Mouse (Mus musculus) forebrain, embryonic 11.5 days (tissue): ENCODE results near the gene Tcf12. TPM values are rescaled to one million over a fixed set of nuclear protein-coding genes. Genes with fewer than 3 reads are reported as not detected.

Experiments used
- ATAC-seq: fragments of 200-750 bp; cut with Nextera tagmentation; replicated peaks from 2 replicates; pipeline ENCODE4 v1.8.0; 2017; ENCODE audit warnings: moderate TSS enrichment; ENCODE audit not compliant: low FRiP score
- DNase-seq: peaks from one replicate; pipeline ENCODE4 v3.0.0-alpha.2; 2017; ENCODE audit warnings: low spot score
- H3K27ac ChIP-seq: fragments of 300-500 bp; sonication (generic); 2 replicates; pipeline ENCODE4 v1.5.1; 2014; ENCODE audit warnings: low read depth, low read length
- H3K27me3 ChIP-seq: fragments of 300-500 bp; sonication (generic); 2 replicates; pipeline ENCODE4 v1.6.1; 2014; ENCODE audit warnings: mild to moderate bottlenecking, low read length, mixed read lengths; ENCODE audit not compliant: control insufficient read depth, insufficient read depth
- H3K36me3 ChIP-seq: fragments of 300-500 bp; sonication (generic); 2 replicates; pipeline ENCODE4 v1.6.1; 2014; ENCODE audit warnings: mild to moderate bottlenecking, low read length, moderate library complexity, mixed read lengths; ENCODE audit not compliant: control insufficient read depth, insufficient read depth
- H3K4me1 ChIP-seq: fragments of 300-500 bp; sonication (generic); replicated peaks from 2 replicates; pipeline ENCODE4 v1.6.1; 2014; ENCODE audit warnings: low read length, mixed read lengths; ENCODE audit not compliant: control insufficient read depth, insufficient read depth
- H3K4me2 ChIP-seq: fragments of 300-500 bp; sonication (generic); 2 replicates; pipeline ENCODE4 v1.6.1; 2014; ENCODE audit warnings: low read depth, mild to moderate bottlenecking, low read length, moderate library complexity, mixed read lengths; ENCODE audit not compliant: severe bottlenecking
- H3K4me3 ChIP-seq: fragments of 300-500 bp; sonication (generic); 2 replicates; pipeline ENCODE4 v1.5.1; 2014; ENCODE audit warnings: low read depth, low read length
- H3K9ac ChIP-seq: fragments of 300-500 bp; sonication (generic); 2 replicates; pipeline ENCODE4 v1.6.1; 2014; ENCODE audit warnings: low read length
- H3K9me3 ChIP-seq: fragments of 300-500 bp; sonication (generic); 2 replicates; pipeline ENCODE4 v1.6.1; 2016; ENCODE audit warnings: low read length, mixed read lengths; ENCODE audit not compliant: control insufficient read depth
- WGBS: fragments of 180-500 bp; shearing (Covaris S2); extraction: QIAGEN DNeasy Blood & Tissue Kit; methylation state at CpG from one replicate; pipeline ENCODE4 v1.1.7; 2014; 5-methylcytosine and 5-hydroxymethylcytosine counted together
- polyA plus RNA-seq: library from polyadenylated mRNA; unstranded; fragments of >200 nt; fragmentation: Nextera tagmentation; extraction: Ambion mirVana; gene quantifications from 2 replicates; pipeline ENCODE4 v1.2.1, GENCODE M21; 2014

Gene Tcf12
- polyA plus RNA-seq, 1 experiment from 2014 or later: 127 TPM

DNA sequence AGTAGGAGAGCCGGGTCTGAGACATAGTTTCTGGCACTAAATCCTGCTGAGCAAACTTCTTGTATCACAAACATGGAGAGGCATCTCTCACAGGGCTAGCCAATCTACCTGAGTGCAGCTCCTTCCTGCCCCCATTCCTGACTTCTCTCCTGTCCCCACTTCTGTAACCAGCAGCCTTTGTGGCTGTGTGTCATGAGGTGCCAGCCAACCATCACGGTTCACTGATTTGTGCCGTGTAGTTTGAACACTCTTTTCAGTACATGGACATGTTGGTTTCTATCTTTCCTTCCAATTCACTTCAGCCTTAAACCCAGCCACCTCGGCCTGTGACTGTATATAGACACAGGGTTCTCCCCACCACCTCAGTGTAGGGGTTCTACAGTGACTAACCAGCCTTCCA, 280.7 kb downstream of the Tcf12 start:
- H3K4me1 ChIP-seq: peaks cover 11% of the 10 kb centered on the region; the same call in 1 of the 2 replicates
- 82% methylated on average over 4 of the region's 4 CpGs for WGBS

DNA sequence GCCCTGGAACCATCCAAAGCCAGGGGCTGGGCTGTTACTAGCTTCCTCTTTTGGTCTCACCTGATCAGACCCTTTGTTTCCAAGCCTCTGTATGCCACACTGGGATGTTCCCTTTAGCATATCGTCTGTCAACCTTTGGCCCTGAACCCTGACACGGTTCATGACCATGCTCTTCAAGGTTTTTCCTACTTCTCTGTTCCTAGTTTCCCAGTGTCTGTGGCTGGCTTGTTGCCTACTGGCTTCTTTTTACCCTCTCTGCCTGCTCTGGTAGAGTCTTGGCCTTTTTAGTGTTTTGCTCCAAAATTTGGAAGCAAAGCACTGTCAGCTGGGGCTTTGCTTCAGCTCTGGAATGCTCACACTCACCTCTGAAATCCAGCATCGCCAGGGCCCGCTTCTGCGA, 281.3 kb downstream of the Tcf12 start:
- peaks cover 10% of the 10 kb centered on the region; the same call in 1 of the 2 replicates for H3K4me1 ChIP-seq

More for the DNA sequence above, 280.7 kb downstream of the Tcf12 start:
- Histone ChIP-seq H3K4me2 (no peak overlapping the region), H3K27ac (no peak overlapping the region), H3K9ac (no peak overlapping the region), H3K9me3 (no peaks in the 10 kb centered on the region), H3K4me3 (no peak overlapping the region), H3K36me3 (no peaks in the 10 kb centered on the region), H3K27me3 (0 out of 2 replicates have a peak, but pooled peaks cover 2% of the 10 kb centered on the region)
- ATAC-seq (no peak), DNase-seq (no peak)

DNA sequence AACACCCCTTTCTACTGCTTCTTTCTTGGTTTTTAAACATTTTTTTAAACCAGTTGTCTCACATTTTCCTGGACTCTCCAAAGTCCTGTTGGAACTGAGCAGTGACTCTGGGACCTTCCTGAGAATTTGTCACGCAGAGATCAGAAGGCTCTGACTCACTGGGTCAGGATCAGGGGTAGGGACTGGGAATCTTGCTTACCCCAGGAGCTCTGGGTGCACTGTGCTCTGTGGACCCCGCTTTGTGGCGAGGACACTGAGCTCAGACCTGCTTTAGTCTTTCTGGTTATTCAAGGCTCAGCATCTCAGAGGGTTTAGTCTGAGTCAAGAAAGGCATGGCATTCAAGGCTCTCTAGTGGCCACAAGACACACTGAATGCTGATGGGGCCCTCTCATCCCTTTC, 281.9 kb downstream of the Tcf12 start:
- DNase-seq: no peak
- Histone ChIP-seq H3K4me1 (peaks cover 4% of the 10 kb centered on the region; the same call in 1 of the 2 replicates), H3K27ac (no peak overlapping the region), H3K9ac (no peak overlapping the region), H3K27me3 (0 out of 2 replicates have a peak, but pooled peaks cover 2% of the 10 kb centered on the region), H3K36me3 (no peaks in the 10 kb centered on the region), H3K4me3 (no peak overlapping the region), H3K4me2 (no peak overlapping the region), H3K9me3 (no peaks in the 10 kb centered on the region)
- WGBS: 88% methylated on average over 3 of the region's 3 CpGs
- ATAC-seq: no peak

More for the DNA sequence above, 281.3 kb downstream of the Tcf12 start:
- DNase-seq (no peak), ATAC-seq (no peak)
- Histone ChIP-seq H3K9me3 (no peaks in the 10 kb centered on the region), H3K9ac (no peak overlapping the region), H3K36me3 (no peaks in the 10 kb centered on the region), H3K4me2 (no peak overlapping the region), H3K27me3 (0 out of 2 replicates have a peak, but pooled peaks cover 2% of the 10 kb centered on the region), H3K27ac (no peak overlapping the region), H3K4me3 (no peak overlapping the region)
- 90% methylated on average over 5 of the region's 5 CpGs for WGBS

- no peak overlapping the region for H3K9ac ChIP-seq
Observed at GRCm38 (mm10) chr9:71829137-71829536, 282.5 kb downstream of the Tcf12 start.

DNA sequence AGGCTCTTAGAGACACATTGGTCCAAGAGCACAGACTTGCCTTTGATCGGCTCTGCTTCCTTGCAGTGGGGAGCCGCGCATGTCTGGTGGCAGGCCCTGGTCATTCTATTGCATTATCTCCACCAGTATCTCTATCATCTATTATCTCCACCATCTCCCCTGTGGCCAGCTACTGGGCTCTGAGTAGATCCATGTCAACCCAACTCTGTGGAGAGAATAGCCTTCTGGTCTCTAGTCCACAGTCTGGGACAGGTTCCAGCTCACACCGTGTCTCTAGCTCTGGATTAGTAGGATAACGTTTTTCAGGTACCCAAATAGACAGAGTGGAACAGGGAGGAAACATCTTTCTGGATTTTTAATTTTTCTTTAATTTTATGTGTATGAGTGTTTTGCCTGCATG, 284.3 kb downstream of the Tcf12 start:
- Histone ChIP-seq H3K9me3 (no peaks in the 10 kb centered on the region), H3K27me3 (no peaks in the 10 kb centered on the region), H3K4me1 (peaks cover 4% of the 10 kb centered on the region; the same call in 1 of the 2 replicates), H3K36me3 (no peaks in the 10 kb centered on the region), H3K4me2 (no peak overlapping the region), H3K4me3 (no peak overlapping the region), H3K27ac (no peak overlapping the region), H3K9ac (no peak overlapping the region)
- DNase-seq (no peak), ATAC-seq (no peak)
- WGBS: 95% methylated on average over 5 of the region's 5 CpGs

More at GRCm38 (mm10) chr9:71829137-71829536, 282.5 kb downstream of the Tcf12 start:
- peaks cover 4% of the 10 kb centered on the region; the same call in 1 of the 2 replicates for H3K4me1 ChIP-seq
- H3K4me3 ChIP-seq: no peak overlapping the region
- ATAC-seq (no peak), DNase-seq (no peak)
- no peak overlapping the region for H3K27ac ChIP-seq
- H3K27me3 ChIP-seq: 0 out of 2 replicates have a peak, but pooled peaks cover 2% of the 10 kb centered on the region
- H3K9me3 ChIP-seq: no peaks in the 10 kb centered on the region
- 72% methylated on average over 6 of the region's 6 CpGs for WGBS
- H3K4me2 ChIP-seq: no peak overlapping the region
- H3K36me3 ChIP-seq: no peaks in the 10 kb centered on the region

- no peak overlapping the region for H3K4me3 ChIP-seq
- no peaks in the 10 kb centered on the region for H3K9me3 ChIP-seq
- H3K36me3 ChIP-seq: no peaks in the 10 kb centered on the region
- no peak overlapping the region for H3K9ac ChIP-seq
- DNase-seq (no peak), ATAC-seq (no peak)
- H3K4me2 ChIP-seq: no peak overlapping the region
- H3K27me3 ChIP-seq: no peaks in the 10 kb centered on the region
- 84% methylated on average over 12 of the region's 12 CpGs for WGBS
- H3K27ac ChIP-seq: no peak overlapping the region
- no peaks in the 10 kb centered on the region for H3K4me1 ChIP-seq
Observed at GRCm38 (mm10) chr9:71826040-71826525, 285.6 kb downstream of the Tcf12 start.

DNA sequence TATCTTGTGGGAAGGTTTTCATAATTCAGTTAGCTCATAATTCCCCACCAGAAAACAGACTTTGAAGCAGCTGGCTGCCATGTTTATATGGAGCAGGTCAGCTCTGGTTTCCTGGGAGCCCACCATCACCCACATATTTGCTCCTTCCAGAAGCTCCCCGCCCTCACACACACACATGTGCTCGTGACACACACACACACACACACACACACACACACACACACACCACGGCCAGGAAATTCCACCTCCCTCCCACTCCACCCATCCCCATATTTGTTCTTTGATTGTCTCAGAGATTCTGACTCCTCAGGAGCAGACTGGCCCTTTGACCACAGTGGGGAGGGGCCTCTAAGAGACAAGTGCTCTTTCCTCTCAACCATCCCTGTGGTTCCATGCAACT, 289.7 kb downstream of the Tcf12 start:
- Histone ChIP-seq H3K36me3 (no peaks in the 10 kb centered on the region), H3K4me3 (no peak overlapping the region), H3K27ac (no peak overlapping the region), H3K9me3 (no peaks in the 10 kb centered on the region), H3K9ac (no peak overlapping the region), H3K4me2 (no peak overlapping the region), H3K27me3 (no peaks in the 10 kb centered on the region), H3K4me1 (no peaks in the 10 kb centered on the region)
- DNase-seq (no peak), ATAC-seq (no peak)
- WGBS: 73% methylated on average over 3 of the region's 3 CpGs

DNA sequence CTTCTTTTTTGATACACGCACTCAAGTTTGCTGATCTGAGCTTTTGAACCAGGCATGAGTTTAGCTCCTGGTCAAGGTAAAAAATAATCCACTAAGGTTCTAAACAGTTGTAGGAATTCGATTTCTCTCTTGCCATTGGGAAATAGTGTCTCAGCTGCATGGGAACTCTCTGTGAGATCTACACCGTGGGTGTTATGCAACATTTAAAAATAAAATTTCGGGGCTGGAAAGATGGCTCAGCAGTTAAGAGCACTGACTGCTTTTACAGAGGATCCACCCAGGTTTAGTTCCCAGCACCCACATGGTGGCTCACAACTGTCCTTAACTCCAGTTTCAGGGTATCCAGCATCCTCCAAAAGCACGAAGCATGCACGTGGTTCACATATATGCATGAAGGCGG, 293.2 kb downstream of the Tcf12 start:
- 92% methylated on average over 7 of the region's 7 CpGs for WGBS
- Histone ChIP-seq H3K27ac (no peak overlapping the region), H3K9me3 (no peaks in the 10 kb centered on the region), H3K9ac (no peak overlapping the region), H3K4me2 (no peak overlapping the region), H3K4me1 (no peaks in the 10 kb centered on the region), H3K4me3 (no peak overlapping the region), H3K36me3 (no peaks in the 10 kb centered on the region), H3K27me3 (no peaks in the 10 kb centered on the region)
- ATAC-seq (no peak), DNase-seq (no peak)

DNA sequence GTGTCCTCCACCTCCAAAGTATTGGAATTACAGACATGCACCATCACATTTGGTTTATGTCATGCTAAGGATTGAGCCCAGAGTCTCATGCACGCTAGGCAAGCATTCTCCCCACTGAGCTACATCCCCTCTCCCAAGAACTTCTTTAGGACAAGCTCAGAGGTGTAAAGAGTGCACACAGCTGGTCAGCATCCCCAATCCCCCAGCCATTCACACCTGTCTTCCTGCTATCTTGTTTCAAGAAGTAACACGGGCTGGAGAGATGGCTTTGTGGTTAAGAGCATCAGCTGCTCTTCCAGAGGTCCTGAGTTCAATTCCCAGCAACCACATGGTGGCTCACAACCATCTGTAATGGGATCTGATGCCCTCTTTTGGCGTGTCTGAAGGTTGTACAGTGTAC, 295.6 kb downstream of the Tcf12 start:
- Histone ChIP-seq H3K4me2 (no peak overlapping the region), H3K4me3 (no peak overlapping the region), H3K4me1 (no peaks in the 10 kb centered on the region), H3K27me3 (no peaks in the 10 kb centered on the region), H3K9me3 (no peaks in the 10 kb centered on the region), H3K27ac (no peak overlapping the region), H3K9ac (no peak overlapping the region), H3K36me3 (no peaks in the 10 kb centered on the region)
- WGBS: 76% methylated on average over 3 of the region's 3 CpGs
- DNase-seq (no peak), ATAC-seq (no peak)
